Mouse (Mus musculus) hindbrain, postnatal 0 days (tissue): ENCODE measurements at regions not wholly inside any gene's neighbourhood (a gene's known extent, or its start where the extent isn't known, plus 50 kb on each side); places are given as distances from the start of the nearest gene placed in this dataset.
"Not testable (repeated sequence)": the region's sequence is repeated elsewhere in the genome, so short reads cannot be mapped to it uniquely, and the experiment has no call there.

Experiments
- ATAC-seq: fragments of 200-750 bp; cut with Nextera tagmentation; 2 replicates; pipeline ENCODE4 v1.8.0; 2017; ENCODE audit warnings: mild to moderate bottlenecking, moderate TSS enrichment, moderate library complexity
- DNase-seq: peaks from one replicate; pipeline ENCODE4 v3.0.0-alpha.2; 2015; ENCODE audit warnings: low spot score
- H3K27ac ChIP-seq: fragments of 300-500 bp; sonication (generic); 2 replicates; pipeline ENCODE4 v1.5.1; 2014; ENCODE audit warnings: mild to moderate bottlenecking
- H3K27me3 ChIP-seq: fragments of 300-500 bp; sonication (generic); 2 replicates; pipeline ENCODE4 v1.6.1; 2014; ENCODE audit warnings: low read length, mixed read lengths; ENCODE audit not compliant: insufficient read depth
- H3K36me3 ChIP-seq: fragments of 300-500 bp; sonication (generic); 2 replicates; pipeline ENCODE4 v1.6.1; 2014; ENCODE audit warnings: low read length, mixed read lengths; ENCODE audit not compliant: insufficient read depth
- H3K4me1 ChIP-seq: fragments of 300-500 bp; sonication (generic); 2 replicates; pipeline ENCODE4 v1.6.1; 2014; ENCODE audit warnings: antibody characterized with exemption, low read length, mixed read lengths; ENCODE audit not compliant: insufficient read depth
- H3K4me2 ChIP-seq: fragments of 300-500 bp; sonication (generic); 2 replicates; pipeline ENCODE4 v1.6.1; 2014; ENCODE audit warnings: low read depth, mild to moderate bottlenecking, low read length, moderate library complexity, mixed read lengths
- H3K4me3 ChIP-seq: fragments of 300-500 bp; sonication (generic); 2 replicates; pipeline ENCODE4 v1.5.1; 2014; ENCODE audit warnings: low read length
- H3K9ac ChIP-seq: fragments of 300-500 bp; sonication (generic); replicated peaks from 2 replicates; pipeline ENCODE4 v1.6.1; 2014; ENCODE audit warnings: mild to moderate bottlenecking, low read length, moderate library complexity, mixed read lengths
- H3K9me3 ChIP-seq: fragments of 300-500 bp; sonication (generic); 2 replicates; pipeline ENCODE4 v1.6.1; 2016; ENCODE audit warnings: low read length, mixed read lengths
- CTCF ChIP-seq: IDR thresholded peaks from 2 replicates; pipeline ENCODE4 v1.5.1; 2016; ENCODE audit warnings: antibody characterized with exemption, control low read depth, low read depth
- WGBS: fragments of 180-500 bp; shearing (Covaris S2); extraction: QIAGEN DNeasy Blood & Tissue Kit; methylation state at CpG from one replicate; pipeline ENCODE4 v1.1.7; 2014; 5-methylcytosine and 5-hydroxymethylcytosine counted together

GRCm38 (mm10) chr3:82236377-82237057 lies 90.9 kb upstream of the Gucy1a1 start:
- no peak overlapping the region for H3K4me2 ChIP-seq
- TF ChIP-seq CTCF, result no peak
- no peaks in the 10 kb centered on the region for H3K9me3 ChIP-seq
- no peaks in the 10 kb centered on the region for H3K36me3 ChIP-seq
- peak; percentile 78; the same call in 1 of the 2 replicates for ATAC-seq
- WGBS, result 15% methylated on average over 2 of the region's 2 CpGs
- no peak overlapping the region for H3K4me3 ChIP-seq
- DNase-seq, result peak; percentile 88
- no peaks in the 10 kb centered on the region for H3K27me3 ChIP-seq
- no peak overlapping the region for H3K9ac ChIP-seq
- H3K4me1 ChIP-seq, result no peaks in the 10 kb centered on the region
- H3K27ac ChIP-seq, result peak overlapping the region; percentile 56

DNA sequence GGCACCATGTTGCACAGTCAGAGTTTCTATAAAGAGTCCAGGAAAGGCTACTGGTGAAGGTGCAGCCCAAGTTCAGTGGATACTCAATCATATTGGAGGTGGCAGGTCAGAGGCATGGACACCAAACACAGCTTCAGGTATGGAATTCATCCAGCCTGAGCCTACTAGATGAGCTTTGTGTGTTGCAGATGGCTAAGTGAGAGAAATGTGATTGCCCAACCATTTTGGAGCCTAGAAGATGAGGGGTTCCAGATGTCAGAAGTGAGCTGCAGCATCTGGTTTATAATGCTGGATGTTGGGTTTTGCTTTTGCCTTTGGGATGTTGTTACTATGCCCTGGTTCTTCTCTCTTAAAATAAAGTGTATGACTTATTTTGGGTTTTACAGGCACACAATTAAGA lies 88.7 kb upstream of the Gucy1a1 start:
- no peak overlapping the region for H3K27ac ChIP-seq
- H3K4me2 ChIP-seq, result no peak overlapping the region
- H3K4me1 ChIP-seq, result no peaks in the 10 kb centered on the region
- H3K9ac ChIP-seq, result no peak overlapping the region
- no peak overlapping the region for H3K4me3 ChIP-seq
- no peaks in the 10 kb centered on the region for H3K36me3 ChIP-seq
- no peaks in the 10 kb centered on the region for H3K27me3 ChIP-seq
- ATAC-seq, result no peak
- DNase-seq, result no peak
- no peaks in the 10 kb centered on the region for H3K9me3 ChIP-seq
- TF ChIP-seq CTCF, result no peak

GRCm38 (mm10) chr3:82223379-82223778 lies 77.8 kb upstream of the Gucy1a1 start:
- no peaks in the 10 kb centered on the region for H3K36me3 ChIP-seq
- TF ChIP-seq CTCF, result no peak
- no peak overlapping the region for H3K4me2 ChIP-seq
- no peak overlapping the region for H3K4me3 ChIP-seq
- WGBS, result 82% methylated on average over 1 of the region's 1 CpGs
- H3K9ac ChIP-seq, result no peak overlapping the region
- no peaks in the 10 kb centered on the region for H3K9me3 ChIP-seq
- H3K4me1 ChIP-seq, result no peaks in the 10 kb centered on the region
- DNase-seq (no peak), ATAC-seq (no peak)
- H3K27me3 ChIP-seq, result no peaks in the 10 kb centered on the region
- no peak overlapping the region for H3K27ac ChIP-seq

GRCm38 (mm10) chr3:82221924-82222323 lies 76.3 kb upstream of the Gucy1a1 start:
- DNase-seq, result no peak
- Histone ChIP-seq H3K27me3 (no peaks in the 10 kb centered on the region), H3K4me2 (no peak overlapping the region), H3K9me3 (no peaks in the 10 kb centered on the region), H3K36me3 (no peaks in the 10 kb centered on the region), H3K4me3 (no peak overlapping the region), H3K4me1 (no peaks in the 10 kb centered on the region), H3K27ac (no peak overlapping the region), H3K9ac (no peak overlapping the region)
- no peak for TF ChIP-seq CTCF
- ATAC-seq, result no peak
- WGBS, result 85% methylated on average over 1 of the region's 1 CpGs

DNA sequence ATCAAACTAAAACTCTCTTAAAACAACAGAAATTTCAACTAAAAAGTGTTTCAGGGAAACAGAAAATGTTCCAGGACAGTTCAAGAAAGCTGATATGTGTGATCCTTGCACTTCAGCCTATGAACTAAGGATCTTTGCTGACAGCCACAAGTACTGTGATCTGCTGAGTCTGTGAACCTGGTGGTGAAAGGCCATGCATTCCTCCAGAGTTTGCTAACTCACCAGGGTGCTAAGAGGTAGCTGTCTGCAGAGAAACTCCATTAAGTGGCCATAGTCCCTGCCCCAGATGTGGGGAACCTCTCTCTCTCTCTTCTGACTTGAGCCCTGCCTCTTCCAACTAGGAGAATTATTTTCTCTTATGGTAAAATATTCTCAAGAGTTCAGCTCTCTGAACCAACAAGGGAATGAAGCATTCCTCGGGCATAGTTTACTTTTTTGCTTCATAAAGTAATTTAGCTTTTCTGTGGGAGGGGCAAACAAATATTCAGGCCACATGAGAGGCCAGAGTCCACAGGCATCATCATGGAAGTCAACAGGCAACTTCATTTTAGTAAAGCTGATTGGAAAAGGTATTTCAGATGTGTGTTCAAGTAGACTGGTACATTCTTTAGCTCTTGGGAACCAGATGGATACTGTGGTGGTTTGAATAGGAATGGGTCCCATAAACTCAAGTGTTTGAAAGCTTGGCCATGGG lies 73.8 kb upstream of the Gucy1a1 start:
- not testable (repeated sequence) for H3K27ac ChIP-seq, DNase-seq, H3K27me3 ChIP-seq, H3K4me1 ChIP-seq, H3K4me2 ChIP-seq, H3K36me3 ChIP-seq, ATAC-seq, H3K9ac ChIP-seq, H3K9me3 ChIP-seq, H3K4me3 ChIP-seq
- WGBS, result 72% methylated on average over 1 of the region's 1 CpGs

DNA sequence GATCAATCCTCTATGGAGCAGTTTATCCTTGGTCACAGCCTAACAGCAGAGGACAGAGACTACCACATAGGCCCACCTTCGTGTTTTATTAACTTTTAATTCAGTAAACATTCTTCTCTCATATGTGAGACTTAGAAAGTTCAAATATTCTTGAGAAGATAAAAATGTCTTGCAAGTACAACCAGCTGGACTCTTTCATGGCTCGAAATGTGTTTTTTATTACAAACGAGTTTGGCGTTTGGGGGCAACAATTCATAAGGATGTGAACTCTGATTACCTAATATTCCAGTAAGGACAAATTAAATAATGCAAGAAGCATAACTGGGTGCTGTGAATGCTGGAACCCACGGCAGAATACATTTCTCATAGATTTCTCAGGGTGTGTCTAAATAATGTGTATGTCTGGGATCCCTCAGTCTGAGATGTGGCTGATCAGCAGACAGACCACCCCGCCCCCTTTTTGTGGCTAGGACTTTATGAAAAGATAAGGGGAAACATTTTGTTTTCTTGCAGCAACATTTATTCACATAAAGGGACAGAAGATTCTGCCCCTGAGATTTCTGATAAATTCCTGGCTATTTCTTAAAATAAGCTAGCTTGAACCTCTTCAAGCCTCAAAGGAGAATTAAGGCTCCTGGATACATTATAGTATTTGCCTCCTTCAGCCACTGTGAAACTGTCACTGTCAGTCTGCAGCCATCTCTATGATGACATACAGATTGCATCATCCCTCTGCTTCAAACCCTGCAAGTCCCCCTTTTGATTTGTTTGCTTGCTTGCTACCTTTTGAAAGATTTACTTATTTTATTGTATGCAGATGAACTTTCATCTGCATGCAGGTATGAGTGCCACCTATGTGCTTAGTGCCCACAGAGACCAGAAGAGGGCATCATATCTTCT lies 69.2 kb upstream of the Gucy1a1 start:
- H3K36me3 ChIP-seq, result no peaks in the 10 kb centered on the region
- H3K27me3 ChIP-seq, result no peaks in the 10 kb centered on the region
- DNase-seq (no peak), ATAC-seq (no peak)
- no peaks in the 10 kb centered on the region for H3K9me3 ChIP-seq
- H3K4me1 ChIP-seq, result no peaks in the 10 kb centered on the region
- no peak for TF ChIP-seq CTCF
- no peak overlapping the region for H3K4me2 ChIP-seq
- no peak overlapping the region for H3K27ac ChIP-seq
- 87% methylated on average over 6 of the region's 6 CpGs for WGBS
- no peak overlapping the region for H3K9ac ChIP-seq
- no peak overlapping the region for H3K4me3 ChIP-seq

DNA sequence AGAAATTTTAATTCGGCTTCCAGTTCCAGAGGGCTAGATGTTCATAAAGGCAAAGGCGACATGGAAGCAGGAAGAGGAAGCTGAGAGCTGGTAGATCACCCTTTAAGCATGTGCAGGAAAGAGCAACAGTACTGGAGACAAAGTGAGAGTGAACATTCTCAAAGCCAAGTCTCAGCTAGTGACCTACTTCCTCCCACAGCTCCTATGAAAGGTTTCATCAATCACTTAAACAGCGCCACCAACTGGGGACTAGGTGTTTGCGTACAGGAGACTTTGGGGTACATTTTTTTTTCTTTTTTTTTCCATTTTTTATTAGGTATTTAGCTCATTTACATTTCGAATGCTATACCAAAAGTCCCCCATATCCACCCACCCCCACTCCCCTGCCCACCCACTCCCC lies 61.7 kb upstream of the Gucy1a1 start:
- H3K9me3 ChIP-seq, result no peaks in the 10 kb centered on the region
- no peak for ATAC-seq
- WGBS, result 89% methylated on average over 5 of the region's 5 CpGs
- H3K9ac ChIP-seq, result no peak overlapping the region
- H3K27ac ChIP-seq, result no peak overlapping the region
- TF ChIP-seq CTCF, result no peak
- no peaks in the 10 kb centered on the region for H3K4me1 ChIP-seq
- no peaks in the 10 kb centered on the region for H3K27me3 ChIP-seq
- H3K36me3 ChIP-seq, result no peaks in the 10 kb centered on the region
- H3K4me2 ChIP-seq, result no peak overlapping the region
- no peak for DNase-seq
- H3K4me3 ChIP-seq, result no peak overlapping the region
